Mouse (Mus musculus): ENCODE measurements around the gene Cacna1d. TPM values are rescaled to one million over a fixed set of nuclear protein-coding genes. Genes with fewer than 3 reads are reported as not detected.

Gene Cacna1d
- polyA plus RNA-seq, 1 experiment from 2014 or later = 3.0 TPM

DNA sequence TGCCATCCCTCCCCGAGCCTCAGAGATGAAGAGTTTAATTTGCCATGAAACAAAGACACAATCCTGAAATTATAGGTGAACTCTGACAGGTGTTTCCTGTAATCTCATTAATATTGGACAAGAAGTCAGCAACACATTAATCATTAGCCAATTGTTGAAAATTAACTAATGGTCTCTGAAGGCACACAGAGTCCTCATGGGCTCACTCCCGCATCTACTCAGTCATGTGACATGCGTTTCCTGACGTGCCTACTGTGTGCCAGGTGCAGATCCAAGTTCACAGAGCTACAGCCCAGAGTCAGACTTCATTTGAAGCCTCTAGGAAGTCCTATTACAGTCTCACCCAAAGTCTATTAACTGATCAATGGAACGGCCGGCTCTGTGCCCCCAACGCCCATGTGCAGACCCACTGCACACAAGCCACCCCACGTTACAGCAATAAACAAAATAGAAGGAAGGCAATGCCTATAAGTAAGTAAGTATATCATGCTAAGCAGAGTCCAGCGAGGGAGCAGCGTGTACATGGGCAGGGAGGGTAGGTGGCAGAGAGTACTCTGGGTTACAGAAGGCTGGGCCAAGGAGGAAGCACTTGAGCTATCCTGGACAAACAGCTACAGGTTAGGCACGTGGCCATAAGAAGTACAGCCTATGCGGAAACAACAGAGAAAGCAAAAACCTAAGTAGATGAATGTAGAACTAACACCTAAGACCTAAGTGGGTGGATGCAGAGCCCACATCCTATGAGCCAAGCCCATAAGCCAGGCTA, 149.2 kb downstream of the Cacna1d start:
- WGBS = 60% methylated on average over 12 of the region's 12 CpGs
- peak; percentile 49; the same call in 1 of the 2 replicates for ATAC-seq (replicated peaks; ENCODE audit: low FRiP score, low read depth)
- peak overlapping the region; percentile 25; the same call in 1 of the 2 replicates for H3K27ac ChIP-seq

DNA sequence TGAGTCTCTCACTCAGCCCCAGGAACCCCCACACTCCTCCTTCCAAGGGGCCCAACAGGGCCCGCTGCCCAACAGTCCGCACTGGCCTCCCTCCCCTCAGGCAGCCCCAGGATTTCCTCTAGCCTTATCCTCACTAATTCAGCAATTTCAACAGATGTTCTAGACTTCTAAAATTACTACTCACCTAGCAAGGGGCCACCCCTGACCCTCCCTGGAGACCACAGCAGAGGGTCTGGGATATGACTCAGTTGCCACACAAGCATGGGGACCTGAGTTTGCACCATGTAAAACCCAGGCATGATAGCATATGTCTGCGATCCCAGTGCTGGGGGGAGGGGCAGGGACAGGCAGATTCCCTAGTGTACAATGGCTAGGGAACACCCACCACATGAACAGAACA, 151.1 kb downstream of the Cacna1d start:
- no peak overlapping the region for H3K4me2 ChIP-seq (ENCODE audit: low read length)
- no peak overlapping the region for H3K9ac ChIP-seq (ENCODE audit: low read depth, low read length)
- no peak overlapping the region for H3K4me3 ChIP-seq (replicated peaks; ENCODE audit: low read depth, low read length)
- H3K27me3 ChIP-seq (ENCODE audit: insufficient read depth, low read length) = no peaks in the 10 kb centered on the region
- TF ChIP-seq CTCF (IDR thresholded peaks at IDR 0.05; ENCODE audit: low read depth) = no peak
- H3K36me3 ChIP-seq (ENCODE audit: insufficient read depth, low read length) = no peaks in the 10 kb centered on the region
- H3K4me1 ChIP-seq (replicated peaks; ENCODE audit: insufficient read depth, low read length) = peaks cover 8% of the 10 kb centered on the region
- DNase-seq (ENCODE audit: low spot score) (no peak), ATAC-seq (replicated peaks; ENCODE audit: low FRiP score, low read depth) (no peak)
- no peak overlapping the region for H3K27ac ChIP-seq
- no peaks in the 10 kb centered on the region for H3K9me3 ChIP-seq (replicated peaks; ENCODE audit: low read length)
- 65% methylated on average over 3 of the region's 3 CpGs for WGBS

More for the DNA sequence above, 149.2 kb downstream of the Cacna1d start:
- no peaks in the 10 kb centered on the region for H3K36me3 ChIP-seq (ENCODE audit: insufficient read depth, low read length)
- H3K4me1 ChIP-seq (replicated peaks; ENCODE audit: insufficient read depth, low read length) = peaks cover 8% of the 10 kb centered on the region
- no peak overlapping the region for H3K9ac ChIP-seq (ENCODE audit: low read depth, low read length)
- no peak for TF ChIP-seq CTCF (IDR thresholded peaks at IDR 0.05; ENCODE audit: low read depth)
- H3K9me3 ChIP-seq (replicated peaks; ENCODE audit: low read length) = no peaks in the 10 kb centered on the region
- no peaks in the 10 kb centered on the region for H3K27me3 ChIP-seq (ENCODE audit: insufficient read depth, low read length)
- H3K4me2 ChIP-seq (ENCODE audit: low read length) = peak overlapping the region; percentile 39
- DNase-seq (ENCODE audit: low spot score) = no peak
- no peak overlapping the region for H3K4me3 ChIP-seq (replicated peaks; ENCODE audit: low read depth, low read length)

DNA sequence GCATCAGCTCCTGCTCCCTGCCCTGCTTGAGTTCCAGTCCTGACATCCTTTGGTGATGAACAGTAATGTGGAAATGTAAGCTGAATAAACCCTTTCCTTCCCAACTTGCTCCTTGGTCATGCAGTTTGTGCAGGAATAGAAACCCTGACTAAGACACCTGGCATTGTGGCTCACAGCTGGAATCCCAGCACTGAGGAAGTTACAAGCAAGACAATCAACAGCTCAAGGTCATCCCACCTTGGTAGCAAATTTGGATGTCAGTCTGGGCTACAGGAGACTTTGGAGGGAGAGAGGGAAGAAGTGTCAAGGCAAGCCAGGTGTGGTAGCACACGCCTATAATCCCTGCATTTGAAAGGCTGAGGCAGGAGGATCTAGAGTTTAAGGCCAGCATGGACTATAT, 159.4 kb downstream of the Cacna1d start:
- TF ChIP-seq CTCF (IDR thresholded peaks at IDR 0.05; ENCODE audit: low read depth) = no peak
- Histone ChIP-seq H3K9me3 (replicated peaks; ENCODE audit: low read length) (no peaks in the 10 kb centered on the region), H3K4me2 (ENCODE audit: low read length) (no peak overlapping the region), H3K9ac (ENCODE audit: low read depth, low read length) (no peak overlapping the region), H3K27me3 (ENCODE audit: insufficient read depth, low read length) (no peaks in the 10 kb centered on the region), H3K36me3 (ENCODE audit: insufficient read depth, low read length) (no peaks in the 10 kb centered on the region), H3K4me1 (replicated peaks; ENCODE audit: insufficient read depth, low read length) (0 out of 2 replicates have a peak, but pooled peaks cover 3% of the 10 kb centered on the region), H3K27ac (no peak overlapping the region), H3K4me3 (replicated peaks; ENCODE audit: low read depth, low read length) (no peak overlapping the region)
- ATAC-seq (replicated peaks; ENCODE audit: low FRiP score, low read depth) (no peak), DNase-seq (ENCODE audit: low spot score) (no peak)
- 92% methylated on average over 1 of the region's 1 CpGs for WGBS

DNA sequence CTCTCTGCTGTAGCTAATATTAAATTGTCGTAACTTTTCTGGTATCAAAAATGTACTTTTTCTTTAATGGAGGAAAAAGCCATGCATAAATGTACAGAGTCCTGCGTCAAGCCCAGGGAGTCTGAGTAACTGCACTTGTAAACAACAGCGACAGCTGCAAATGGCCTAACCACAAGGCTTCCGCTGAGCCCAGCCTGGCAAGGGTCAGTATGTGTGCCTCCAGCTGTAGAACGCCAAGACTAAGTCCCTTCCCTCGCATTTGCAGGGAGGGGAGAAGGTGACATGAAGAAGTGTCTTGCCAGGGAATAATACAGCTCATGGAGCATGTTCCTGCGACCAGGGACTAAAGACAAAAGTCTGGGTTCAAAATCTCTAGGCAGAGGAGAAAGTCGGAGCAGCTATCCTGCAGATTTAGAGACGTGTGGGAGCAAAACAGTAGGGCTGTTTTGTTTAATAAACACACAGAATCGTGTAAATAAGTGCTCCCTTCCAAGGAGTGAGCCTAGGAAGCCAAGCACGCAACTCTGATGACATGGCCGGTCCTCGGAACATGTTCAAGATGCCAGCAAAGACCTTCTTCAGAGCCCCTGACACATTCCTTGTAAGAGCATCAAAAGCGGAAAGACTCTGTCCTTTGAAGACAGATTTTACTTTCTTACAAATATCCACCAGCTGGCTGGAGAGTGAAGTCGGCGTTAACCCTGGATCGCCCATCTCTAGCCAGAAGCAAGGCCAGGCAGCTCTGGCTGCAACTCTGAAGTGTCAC, 160.7 kb downstream of the Cacna1d start:
- no peak overlapping the region for H3K4me3 ChIP-seq (replicated peaks; ENCODE audit: low read depth, low read length)
- no peak overlapping the region for H3K4me2 ChIP-seq (ENCODE audit: low read length)
- 71% methylated on average over 17 of the region's 17 CpGs for WGBS
- H3K27me3 ChIP-seq (ENCODE audit: insufficient read depth, low read length) = no peaks in the 10 kb centered on the region
- TF ChIP-seq CTCF (IDR thresholded peaks at IDR 0.05; ENCODE audit: low read depth) = no peak
- DNase-seq (ENCODE audit: low spot score) = peak; percentile 38
- ATAC-seq (replicated peaks; ENCODE audit: low FRiP score, low read depth) = no peak
- H3K36me3 ChIP-seq (ENCODE audit: insufficient read depth, low read length) = no peaks in the 10 kb centered on the region
- H3K4me1 ChIP-seq (replicated peaks; ENCODE audit: insufficient read depth, low read length) = 0 out of 2 replicates have a peak, but pooled peaks cover 3% of the 10 kb centered on the region
- 0 out of 2 replicates have a peak overlapping the region, but pooled peaks have one; percentile 5 for H3K27ac ChIP-seq
- no peaks in the 10 kb centered on the region for H3K9me3 ChIP-seq (replicated peaks; ENCODE audit: low read length)
- no peak overlapping the region for H3K9ac ChIP-seq (ENCODE audit: low read depth, low read length)

DNA sequence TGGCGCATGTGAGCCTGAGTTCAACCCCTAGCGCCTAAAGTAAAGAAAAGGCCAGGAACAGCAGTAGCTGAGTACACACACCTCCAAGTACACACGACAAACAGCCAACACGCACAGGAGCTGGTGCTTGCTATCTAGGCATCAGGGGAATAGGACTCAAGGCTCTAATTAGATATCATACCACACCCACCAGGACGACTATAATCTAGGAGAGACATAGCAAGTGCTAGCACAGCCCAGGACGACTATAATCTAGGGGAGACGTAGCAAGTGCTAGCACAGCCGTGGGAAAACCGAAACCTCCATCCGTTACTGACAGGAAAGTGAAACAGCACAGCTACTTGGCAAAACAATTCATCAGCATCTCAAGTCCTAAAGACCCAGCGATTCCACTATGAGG, 162.1 kb downstream of the Cacna1d start:
- no peaks in the 10 kb centered on the region for H3K27me3 ChIP-seq (ENCODE audit: insufficient read depth, low read length)
- 72% methylated on average over 11 of the region's 11 CpGs for WGBS

DNA sequence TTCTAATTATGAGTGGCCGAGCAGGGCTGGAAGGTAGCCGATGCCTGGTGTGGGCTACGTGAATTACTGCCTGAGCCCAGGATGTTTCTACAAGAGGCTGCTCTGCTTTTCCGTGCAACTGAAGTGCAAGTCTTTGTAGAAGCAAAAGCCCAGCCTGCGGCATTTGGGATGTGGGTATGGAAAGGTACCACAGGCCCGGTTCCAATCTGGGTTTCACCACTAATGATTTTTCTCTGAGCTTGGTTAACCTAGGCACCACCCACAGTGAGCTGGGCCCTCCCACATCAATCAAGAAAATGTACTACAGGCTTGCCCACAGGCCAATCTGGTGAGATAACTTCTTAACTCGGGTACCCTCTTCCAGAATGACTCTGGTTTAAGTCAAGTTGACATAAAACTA, 163.8 kb downstream of the Cacna1d start:
- ATAC-seq (replicated peaks; ENCODE audit: low FRiP score, low read depth) = no peak
- 0 out of 2 replicates have a peak, but pooled peaks cover 3% of the 10 kb centered on the region for H3K4me1 ChIP-seq (replicated peaks; ENCODE audit: insufficient read depth, low read length)
- no peak for TF ChIP-seq CTCF (IDR thresholded peaks at IDR 0.05; ENCODE audit: low read depth)
- H3K27me3 ChIP-seq (ENCODE audit: insufficient read depth, low read length) = no peaks in the 10 kb centered on the region
- H3K9ac ChIP-seq (ENCODE audit: low read depth, low read length) = no peak overlapping the region
- H3K4me2 ChIP-seq (ENCODE audit: low read length) = no peak overlapping the region
- H3K9me3 ChIP-seq (replicated peaks; ENCODE audit: low read length) = no peaks in the 10 kb centered on the region
- H3K27ac ChIP-seq = no peak overlapping the region
- DNase-seq (ENCODE audit: low spot score) = no peak
- 45% methylated on average over 7 of the region's 7 CpGs for WGBS
- H3K36me3 ChIP-seq (ENCODE audit: insufficient read depth, low read length) = no peaks in the 10 kb centered on the region
- H3K4me3 ChIP-seq (replicated peaks; ENCODE audit: low read depth, low read length) = no peak overlapping the region

More for the DNA sequence above, 162.1 kb downstream of the Cacna1d start:
- no peak for TF ChIP-seq CTCF (IDR thresholded peaks at IDR 0.05; ENCODE audit: low read depth)
- Histone ChIP-seq H3K4me1 (replicated peaks; ENCODE audit: insufficient read depth, low read length) (0 out of 2 replicates have a peak, but pooled peaks cover 3% of the 10 kb centered on the region), H3K4me2 (ENCODE audit: low read length) (no peak overlapping the region), H3K9ac (ENCODE audit: low read depth, low read length) (no peak overlapping the region), H3K9me3 (replicated peaks; ENCODE audit: low read length) (no peaks in the 10 kb centered on the region), H3K36me3 (ENCODE audit: insufficient read depth, low read length) (no peaks in the 10 kb centered on the region), H3K4me3 (replicated peaks; ENCODE audit: low read depth, low read length) (no peak overlapping the region), H3K27ac (no peak overlapping the region)
- DNase-seq (ENCODE audit: low spot score) (no peak), ATAC-seq (replicated peaks; ENCODE audit: low FRiP score, low read depth) (no peak)

Measured in kidney, postnatal 0 days (tissue).